Mouse (Mus musculus): ENCODE measurements around the gene Art3.

The Art3 gene

DNA sequence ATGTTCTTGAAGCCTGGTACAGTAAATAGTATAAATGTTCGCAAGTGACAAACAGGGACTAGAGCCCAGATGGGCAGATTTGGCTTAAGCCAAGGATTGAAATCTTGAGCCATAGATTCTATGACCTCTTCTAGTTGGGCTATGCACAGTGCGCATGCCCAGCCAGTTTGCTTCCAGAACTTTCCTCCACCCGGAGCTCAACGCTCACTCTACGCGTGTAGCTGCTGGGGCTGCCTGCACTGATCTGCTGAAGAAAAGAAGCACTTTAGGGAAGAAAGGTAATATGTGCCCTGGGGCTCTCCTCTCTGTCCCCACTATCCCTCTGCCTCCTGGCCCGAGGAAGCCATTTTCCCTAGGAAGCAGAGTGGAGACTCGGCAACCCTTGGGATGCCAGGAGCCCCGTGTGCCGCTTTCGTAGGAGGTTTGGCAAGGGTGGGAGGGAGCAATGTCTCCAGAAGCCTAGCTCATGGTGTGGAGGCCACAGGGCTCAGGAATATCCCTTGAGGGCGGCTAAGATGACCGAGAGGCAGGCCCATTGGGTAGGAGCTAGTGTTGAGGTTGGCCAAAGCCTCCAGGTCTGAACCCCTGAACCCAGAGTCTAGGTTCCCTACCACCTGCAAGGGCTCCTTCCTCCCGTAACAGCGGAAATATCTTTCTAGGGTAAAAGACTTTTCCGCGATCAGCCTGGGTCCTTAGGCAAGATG is at the start of gene Art3:
Art3 (plus strand) TSS at position 193 of the 704 bp plus-strand sequence.
- DNase-seq (ENCODE audit: low spot score): no peak

DNA sequence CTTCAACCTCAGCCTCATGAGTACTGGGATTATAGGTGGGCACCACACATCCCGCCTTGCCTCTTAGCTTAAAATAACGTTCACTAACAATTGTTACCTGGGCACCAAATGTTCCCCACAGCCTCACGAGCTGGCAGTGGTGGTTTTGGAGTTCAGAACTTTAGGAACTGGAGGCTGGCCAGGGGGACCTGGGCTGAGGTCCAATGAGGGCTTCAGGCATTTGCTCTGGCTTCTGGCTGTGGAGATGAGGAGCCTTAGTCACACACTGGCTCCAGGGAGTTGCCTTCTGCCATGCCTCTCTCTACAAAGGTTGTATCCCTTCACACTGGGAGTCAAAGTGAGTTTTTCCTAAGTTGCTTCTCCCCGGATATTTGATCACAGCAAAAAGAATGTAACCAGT is 49.1 kb upstream of the Art3 start:
- DNase-seq (ENCODE audit: low spot score): no peak

DNA sequence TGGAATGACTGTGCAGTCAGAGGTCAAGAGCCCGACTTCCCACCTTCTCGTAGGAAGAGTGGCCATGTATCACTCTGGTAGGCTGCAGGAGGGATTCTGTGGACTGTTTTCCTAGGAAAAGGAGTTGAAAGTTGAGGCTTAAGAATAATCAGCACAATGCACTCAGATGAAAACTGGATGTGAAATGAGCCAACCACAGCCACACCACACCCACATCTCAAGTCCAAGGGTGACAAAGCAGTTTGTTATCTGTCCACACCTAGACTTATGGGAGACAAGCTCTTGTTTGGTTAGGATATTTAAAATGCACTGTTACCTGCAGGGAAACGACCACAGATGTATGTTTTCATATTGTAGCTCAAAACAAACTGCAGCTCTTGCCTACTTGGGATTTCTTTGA is 48.5 kb upstream of the Art3 start:
- DNase-seq (ENCODE audit: low spot score): no peak

DNA sequence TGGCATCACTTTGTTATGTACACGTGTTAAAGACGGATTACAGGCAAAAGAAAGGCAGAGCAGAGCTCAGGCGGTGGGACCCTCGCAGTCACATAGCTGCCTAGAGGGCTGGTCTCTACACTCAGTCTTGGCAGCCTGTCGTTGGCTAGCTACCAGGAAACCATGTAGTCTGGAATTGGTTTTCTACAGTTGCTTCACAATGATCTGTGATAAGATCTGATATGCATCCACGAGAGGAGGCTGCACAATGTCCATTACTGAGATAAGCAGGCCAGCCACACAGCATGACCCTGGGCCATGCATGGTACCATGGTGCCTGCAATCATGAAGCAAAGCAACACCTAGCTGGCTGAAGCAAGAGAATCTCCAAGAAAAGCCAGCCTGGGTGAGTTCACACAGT is 43.8 kb upstream of the Art3 start:
- no peak for DNase-seq (ENCODE audit: low spot score)

DNA sequence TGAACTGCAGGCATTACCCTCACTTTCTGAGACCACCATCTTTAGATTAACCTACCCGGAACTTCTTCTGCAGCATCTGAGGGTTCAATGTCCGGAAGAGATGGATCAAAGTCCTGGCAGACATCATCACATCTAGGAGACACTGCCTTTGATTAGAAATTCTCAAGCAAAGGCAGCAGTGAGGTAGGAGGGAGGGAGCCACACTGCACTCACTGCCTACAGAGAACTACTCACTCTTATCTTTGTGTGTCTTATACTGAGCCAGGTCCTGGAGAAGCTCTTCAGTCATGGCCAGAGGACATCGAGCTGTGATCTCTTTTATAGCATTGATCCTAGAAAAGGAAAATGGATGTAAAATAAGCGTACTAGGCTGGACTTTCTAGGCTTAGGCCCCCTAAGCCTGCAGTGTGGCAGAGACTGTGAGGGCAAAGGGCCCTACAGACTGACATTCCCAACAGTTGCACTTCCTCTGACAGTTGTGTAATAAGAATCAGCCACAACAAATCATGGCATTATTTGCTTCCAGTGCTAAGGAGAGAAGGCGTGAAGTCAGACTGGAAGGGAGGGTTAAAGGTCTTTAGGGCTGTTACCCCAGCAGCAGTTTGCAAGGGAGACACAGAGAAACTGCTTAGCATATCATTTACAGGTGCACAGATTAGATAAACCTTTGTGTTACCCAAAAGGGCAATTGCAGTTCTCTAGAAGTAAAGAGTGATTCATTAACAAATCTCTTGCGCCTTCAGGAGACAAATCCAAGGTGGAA is 39.8 kb upstream of the Art3 start:
- no peak for DNase-seq (ENCODE audit: low spot score)

DNA sequence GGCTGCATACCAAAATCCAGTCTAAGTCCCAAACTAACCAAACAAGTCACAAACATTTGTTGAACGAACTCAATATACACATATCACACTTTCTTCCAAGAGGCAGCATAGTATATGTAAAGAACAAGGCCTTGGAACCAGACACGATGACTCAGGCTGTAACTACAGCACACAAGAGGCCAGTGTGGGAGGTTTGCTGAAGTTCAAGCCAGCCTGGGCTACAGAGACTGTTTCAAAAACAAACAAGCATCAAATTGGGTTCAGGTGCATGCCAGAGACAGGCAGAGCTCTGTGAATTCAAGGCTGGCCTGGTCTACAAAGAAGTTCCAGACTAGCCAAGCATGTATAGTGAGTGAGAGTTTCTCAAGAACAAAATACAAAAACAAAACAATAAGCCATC is 37.1 kb upstream of the Art3 start:
- no peak for DNase-seq (ENCODE audit: low spot score)

DNA sequence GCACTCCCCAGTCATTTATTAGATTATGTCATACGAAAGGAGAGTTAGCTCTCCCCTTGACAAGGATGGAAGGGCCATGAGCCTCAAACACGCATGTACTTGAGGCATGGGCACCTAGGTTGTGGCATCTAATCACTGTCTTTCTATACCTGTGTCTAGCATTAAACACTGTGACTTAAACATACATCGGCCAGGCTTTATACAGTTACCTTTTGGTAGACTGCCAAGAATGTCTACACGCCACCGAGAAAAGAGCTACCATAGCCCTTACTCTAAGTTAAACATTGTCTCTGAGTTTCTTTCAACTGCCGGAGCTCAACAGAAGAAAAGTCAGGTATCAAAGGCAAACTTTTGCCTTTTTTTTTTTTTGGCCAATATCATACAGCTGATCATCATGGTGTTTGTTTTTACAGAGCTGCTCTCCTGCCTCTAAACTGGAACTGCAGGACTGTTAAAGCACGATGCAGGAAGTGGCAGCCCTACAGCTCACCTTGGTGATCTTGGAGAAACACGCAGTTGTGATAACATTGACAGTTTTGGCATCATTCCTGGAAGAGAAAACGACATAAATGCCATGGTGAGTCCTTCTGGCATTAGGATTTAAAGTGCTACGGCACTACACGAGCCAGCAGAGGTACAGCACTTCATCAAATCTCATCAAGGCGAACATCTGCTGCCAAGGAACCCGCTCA is 29.3 kb upstream of the Art3 start:
- no peak for DNase-seq (ENCODE audit: low spot score)

DNA sequence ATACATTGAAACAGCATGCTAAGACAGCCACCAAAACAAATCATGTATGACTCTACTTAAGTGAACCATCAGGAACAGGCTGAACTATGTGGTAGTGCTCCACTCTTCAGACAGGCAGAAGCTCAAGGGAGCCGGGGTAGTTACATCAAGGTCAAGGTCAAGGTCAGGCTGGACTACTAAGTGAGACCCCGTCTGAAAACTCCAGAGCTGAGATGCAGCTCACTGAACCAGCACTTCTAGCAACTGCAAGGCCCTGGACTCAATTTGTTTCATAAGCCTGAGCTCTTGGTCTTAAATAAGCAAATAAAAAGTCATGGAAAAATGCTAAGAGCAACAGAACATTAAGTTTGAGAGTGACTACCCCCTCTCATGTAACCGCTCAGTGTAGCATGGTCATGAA is 27.3 kb upstream of the Art3 start:
- no peak for DNase-seq (ENCODE audit: low spot score)

DNA sequence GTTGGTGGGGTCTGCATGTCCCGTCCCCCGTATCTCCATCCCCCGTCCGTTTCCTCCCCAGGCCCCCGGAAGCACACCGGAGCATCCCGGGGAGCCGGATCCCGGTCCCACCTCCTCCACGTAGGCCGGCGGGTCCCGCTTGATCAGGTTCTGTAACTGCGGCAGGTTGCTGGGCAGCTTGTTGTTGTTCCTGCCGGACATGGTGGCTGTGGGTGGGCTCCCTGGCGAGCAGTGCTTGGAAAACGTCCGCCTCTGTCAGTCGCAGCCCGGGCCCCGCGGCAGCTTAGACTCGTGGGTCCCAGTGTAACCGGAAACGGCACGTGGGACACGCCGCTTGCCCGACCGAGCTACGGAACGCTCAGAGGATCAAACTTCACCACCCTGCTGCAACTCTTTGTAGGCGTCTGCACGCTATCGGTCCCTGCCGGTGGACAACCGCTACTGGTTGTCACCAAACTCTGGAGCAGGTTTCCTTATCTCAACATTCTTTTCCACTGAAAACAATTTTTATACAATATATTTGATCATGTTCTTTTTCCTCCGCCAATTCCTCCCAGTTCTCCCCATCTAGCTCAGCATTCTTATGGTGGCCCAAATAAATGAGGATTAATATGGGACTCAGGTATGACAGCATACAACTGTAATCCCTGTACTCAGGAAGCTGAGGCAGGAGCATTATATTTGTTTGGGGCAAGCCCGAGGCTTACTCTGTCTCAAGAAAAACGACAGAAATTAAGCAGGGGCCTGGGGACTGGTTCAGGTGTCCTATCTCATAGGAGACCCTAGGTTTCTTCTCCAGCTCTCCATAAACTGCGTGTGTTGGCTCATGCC is 21.7 kb upstream of the Art3 start, which contains the start of gene Sdad1:
Sdad1 (minus strand) TSS at position 799 of the 831 bp plus-strand sequence.
- peak; percentile 78 for DNase-seq (ENCODE audit: low spot score)

DNA sequence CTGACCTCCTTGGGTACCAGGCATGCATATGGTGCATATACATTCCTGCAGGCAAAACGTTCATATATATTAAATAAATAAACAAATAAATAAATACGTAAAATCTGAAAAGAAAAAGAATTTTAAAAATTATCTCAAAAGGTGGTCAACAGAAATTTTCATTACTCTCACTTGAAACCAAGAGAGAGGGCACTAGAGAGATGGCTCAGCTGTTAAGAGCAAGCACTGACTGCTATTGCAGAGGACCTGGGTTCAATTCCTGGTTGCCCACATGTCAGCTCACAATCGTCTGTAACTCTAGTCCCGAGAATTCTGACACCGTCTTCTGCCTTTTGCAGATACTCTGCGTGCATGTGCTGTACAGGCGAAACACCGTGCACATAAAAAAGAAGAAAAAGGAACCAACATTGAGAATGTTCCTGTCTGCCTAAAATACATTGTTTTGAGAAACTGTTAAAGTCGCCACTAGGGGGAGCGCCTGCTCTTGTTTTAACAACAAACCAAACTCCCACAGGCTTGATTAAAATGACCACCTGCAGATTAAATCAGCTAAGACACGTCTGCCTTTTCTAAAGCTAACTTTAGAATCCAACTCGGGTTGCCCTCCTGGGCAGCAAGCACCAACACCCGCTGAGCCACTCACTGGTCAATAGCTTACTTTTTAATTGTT is 19.4 kb upstream of the Art3 start:
- peak; percentile 68 for DNase-seq (ENCODE audit: low spot score)

DNA sequence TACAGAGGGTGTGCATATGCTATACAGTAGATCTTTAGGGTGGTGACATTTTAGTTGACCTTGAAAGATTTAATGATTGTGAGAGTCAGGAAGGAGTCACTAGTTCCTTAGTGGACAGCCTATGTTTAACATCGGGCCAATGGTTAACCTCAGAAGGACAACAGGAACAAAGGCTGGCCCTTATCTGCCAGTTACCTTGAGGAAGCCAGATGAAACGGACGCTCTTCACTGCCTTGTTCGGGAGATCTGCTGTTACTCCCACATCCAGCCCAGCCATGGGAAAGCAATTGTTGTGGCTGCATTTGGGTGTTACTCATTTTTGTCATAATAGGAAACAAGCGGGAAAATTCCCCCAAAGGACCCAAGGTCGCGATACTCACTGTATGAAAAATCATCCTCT is 17.9 kb upstream of the Art3 start:
- no peak for DNase-seq (ENCODE audit: low spot score)

DNA sequence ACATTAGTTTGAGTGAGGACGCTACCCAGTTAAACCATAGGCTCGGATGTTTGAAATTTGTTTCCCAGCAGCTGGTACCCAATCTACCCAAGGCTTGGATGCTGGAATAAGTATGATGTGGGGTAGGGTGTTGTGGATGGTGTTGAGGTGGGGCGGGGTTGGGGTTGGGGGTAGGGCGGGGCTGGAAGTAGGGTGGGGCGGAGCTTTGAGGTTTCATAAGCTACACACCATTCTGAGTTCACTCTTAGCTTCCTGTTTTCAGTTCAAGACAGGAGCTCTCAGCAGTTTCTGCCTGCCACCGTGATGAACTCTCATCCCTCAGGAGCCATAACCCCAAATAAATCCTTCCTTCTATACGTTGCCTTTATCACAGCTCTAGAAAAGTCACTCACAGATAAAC is 13.5 kb upstream of the Art3 start:
- DNase-seq (ENCODE audit: low spot score): no peak

DNA sequence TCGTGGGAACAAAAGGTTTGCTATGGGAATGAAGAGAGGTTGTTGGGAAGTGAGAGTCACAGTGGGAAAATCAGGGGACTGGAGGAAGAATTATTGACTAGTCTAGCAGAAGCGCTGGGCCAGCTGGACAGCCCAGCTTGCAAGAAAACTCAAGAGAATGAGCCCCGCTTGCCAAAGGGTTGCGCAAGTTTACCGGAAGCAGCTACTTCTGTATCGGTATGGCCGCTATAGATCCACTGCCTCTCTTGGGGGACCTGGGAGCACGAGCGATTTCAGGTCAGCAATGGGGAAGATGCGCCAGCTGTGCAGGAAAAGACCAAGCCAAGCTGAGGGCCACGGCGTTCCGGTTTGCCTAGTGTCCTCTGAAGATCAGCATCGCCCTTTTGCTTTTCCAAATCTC is 13.0 kb upstream of the Art3 start:
- DNase-seq (ENCODE audit: low spot score): no peak

DNA sequence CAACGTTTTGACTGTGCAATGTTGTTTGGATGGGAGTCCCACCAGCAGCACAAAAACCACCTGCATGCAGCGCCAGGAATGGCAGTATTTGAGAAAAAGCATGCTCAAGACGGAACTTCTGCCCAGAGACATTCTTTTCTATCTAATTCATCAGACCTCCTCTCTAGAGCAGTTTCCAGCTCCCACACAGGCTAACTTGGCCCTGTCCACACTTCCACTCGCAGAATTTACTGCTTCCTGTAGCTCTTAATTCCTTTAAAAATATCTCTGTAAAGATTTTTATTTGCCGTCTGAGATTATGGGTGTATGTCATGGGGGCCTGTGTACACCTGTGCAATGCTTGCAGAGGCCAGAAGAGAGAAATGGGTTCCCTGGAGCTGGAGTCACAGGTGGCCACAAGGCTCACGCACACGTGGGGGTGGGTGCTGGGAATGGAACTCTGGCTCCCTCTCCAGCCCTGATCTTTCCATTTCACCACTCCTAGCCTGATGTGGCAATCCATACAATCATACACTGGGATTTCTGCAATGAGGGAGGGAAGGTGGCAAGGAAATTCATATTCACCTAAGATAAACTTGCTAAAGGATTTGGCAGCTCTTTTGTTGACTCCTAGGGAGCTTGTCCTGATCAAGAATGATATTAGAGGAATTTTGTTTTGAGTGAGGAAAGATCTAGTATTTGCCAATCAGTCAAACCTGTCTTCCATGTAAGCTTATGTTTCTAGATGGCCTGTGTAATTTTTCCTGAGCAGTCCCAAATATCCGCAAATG is 9.8 kb upstream of the Art3 start:
- DNase-seq (ENCODE audit: low spot score): no peak

DNA sequence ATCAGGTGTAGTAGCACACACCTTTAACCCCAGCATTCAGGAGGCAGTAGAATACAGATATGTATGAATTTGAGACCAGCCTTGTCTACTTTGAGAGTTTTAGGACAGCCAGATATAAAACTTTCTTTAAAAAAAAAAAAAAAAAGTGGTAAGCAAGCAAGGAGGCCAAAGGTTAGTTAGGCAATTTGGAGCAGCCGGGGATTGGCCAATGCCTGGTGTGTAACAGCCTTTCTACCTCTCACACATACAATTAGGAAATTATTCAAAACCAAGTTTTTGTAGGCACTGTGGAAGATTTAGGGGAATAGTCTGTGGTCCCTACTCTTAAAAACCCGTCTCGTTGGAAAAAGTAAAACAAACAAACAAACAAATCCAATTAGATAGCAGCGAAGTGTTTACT is 9.0 kb upstream of the Art3 start:
- no peak for DNase-seq (ENCODE audit: low spot score)

DNA sequence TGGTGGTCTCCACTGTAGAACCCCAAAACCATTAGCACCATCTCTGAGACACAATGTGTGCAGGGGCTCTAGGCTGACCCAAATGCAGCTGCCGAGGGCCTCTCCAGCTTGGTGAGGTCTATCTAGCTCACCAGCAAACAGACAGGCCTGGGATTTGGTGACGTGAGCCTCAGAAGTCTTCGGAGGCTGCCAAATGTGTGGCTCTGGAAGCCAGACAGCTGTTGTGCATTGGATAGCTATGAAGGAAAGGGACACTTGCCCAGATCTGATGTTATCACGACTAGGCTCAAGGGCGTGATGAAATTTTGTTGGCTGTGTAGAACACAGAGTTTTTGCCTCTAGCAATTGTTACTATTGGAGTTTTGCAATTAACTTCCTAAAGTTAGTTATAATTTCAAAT is 8.4 kb upstream of the Art3 start:
- DNase-seq (ENCODE audit: low spot score): no peak

DNA sequence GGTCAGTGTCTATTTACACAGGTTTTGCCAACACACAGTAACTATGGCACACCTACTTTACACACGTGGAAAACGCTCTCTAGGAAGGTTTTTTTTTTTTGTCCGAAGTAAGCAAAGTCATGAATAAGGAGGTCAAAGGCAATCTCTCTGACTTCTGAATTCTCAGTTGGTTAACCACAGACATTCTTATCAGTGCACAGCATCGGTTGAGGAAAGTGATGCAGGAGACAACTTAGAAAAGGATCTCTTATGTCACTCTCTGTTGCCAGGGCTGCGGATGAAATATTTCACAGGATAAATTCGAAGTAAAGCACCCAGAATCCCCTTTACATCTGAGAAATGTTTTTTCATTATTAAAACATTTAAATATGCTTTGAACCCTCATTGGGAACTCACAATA is 4.3 kb upstream of the Art3 start:
- no peak for DNase-seq (ENCODE audit: low spot score)

DNA sequence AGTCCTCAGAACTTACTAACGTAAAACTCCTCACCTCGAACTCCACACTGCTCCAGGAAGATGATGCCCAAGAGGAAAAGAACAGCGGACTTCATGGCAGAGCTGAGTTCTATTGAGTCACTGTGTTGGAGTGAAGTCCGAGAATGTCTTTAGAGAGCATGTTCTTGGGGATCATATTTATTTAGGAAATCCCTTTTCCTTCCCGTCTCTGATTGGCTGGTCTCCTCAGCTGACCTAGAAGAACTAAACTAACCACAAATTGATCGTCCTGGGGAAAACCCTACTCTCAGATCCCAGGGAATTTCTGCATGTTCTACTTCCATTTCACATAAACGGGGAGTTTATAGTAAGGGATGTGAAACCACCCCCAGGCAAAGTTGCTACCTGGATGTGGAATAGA is 3.7 kb upstream of the Art3 start, which contains the start of gene Cxcl9:
Cxcl9 (minus strand) TSS at position 151 of the 400 bp plus-strand sequence.
- no peak for DNase-seq (ENCODE audit: low spot score)

DNA sequence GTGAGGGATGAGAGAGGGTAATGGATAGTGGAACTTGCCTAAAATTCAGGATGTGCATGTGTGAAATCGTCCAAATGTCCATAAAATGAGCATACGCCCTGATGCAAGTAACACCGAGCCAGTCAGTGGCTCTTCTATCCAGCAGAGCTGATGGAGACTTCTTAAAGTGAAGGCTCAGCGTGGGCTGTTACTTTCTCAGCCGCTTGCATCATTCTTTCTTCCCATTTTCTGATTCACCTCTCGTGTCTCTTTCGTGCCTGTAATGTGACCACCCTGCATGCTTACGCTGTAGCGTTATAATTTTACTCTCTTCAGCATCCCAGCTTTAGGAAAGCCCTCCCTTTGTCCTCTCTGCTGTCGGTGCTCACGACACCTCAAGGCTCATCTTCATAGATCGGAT is 505 bp upstream of the Art3 start:
- DNase-seq (ENCODE audit: low spot score): no peak

DNA sequence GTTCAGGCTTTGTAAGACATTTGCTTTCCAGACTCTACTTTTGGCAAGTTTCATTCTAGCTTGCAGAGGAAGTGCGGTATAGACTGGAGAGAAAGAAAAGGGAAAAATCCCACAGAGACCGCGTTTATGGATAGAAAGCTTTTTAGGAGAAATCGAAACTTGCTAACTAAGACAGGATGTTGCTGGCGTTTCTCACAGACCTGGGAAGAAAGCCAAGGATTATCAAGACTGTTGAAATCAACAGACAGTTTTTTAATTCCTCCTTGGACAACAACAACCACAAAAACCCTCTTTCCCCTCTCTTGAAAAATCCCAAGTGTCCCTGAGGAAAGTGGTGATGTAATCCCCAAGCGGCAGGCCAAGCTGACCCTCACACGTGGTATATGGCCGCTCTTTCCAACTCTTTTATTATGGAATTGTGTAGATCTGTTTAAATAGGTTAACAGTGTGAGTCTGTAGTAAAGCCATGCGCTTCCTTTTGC is 773 bp downstream of the Art3 start:
- no peak for DNase-seq (ENCODE audit: low spot score)

DNA sequence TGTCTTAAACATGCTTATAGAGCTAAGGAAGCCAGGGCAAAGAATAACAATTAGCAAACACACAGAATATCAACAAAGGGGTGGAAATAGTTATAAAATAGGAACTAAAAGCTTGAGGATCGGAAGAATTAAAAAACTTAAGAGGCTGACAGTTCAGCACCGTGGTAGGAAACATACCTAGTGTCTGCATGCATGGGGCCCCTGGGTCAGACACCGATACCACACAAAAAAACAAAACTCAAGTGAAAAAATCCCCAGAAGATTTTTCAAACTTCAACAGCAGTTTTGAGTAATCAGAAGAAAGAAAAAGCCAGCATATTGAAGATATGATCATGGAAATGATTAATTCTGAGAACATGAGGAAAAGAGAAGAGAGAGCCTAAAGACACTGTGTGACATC is 5.1 kb downstream of the Art3 start:
- DNase-seq (ENCODE audit: low spot score): no peak

Measured in ovary, postnatal 10 days (tissue).